Mouse (Mus musculus) natural killer cell, adult 2 months (primary cell): ENCODE results near the gene Filip1.

ENCODE experiments used
- DNase-seq, 2 experiments: peaks; one replicate each; pipeline ENCODE4 v3.0.0; 2022; ENCODE audit warnings: low spot score in 2 of 2

Gene Filip1

DNA sequence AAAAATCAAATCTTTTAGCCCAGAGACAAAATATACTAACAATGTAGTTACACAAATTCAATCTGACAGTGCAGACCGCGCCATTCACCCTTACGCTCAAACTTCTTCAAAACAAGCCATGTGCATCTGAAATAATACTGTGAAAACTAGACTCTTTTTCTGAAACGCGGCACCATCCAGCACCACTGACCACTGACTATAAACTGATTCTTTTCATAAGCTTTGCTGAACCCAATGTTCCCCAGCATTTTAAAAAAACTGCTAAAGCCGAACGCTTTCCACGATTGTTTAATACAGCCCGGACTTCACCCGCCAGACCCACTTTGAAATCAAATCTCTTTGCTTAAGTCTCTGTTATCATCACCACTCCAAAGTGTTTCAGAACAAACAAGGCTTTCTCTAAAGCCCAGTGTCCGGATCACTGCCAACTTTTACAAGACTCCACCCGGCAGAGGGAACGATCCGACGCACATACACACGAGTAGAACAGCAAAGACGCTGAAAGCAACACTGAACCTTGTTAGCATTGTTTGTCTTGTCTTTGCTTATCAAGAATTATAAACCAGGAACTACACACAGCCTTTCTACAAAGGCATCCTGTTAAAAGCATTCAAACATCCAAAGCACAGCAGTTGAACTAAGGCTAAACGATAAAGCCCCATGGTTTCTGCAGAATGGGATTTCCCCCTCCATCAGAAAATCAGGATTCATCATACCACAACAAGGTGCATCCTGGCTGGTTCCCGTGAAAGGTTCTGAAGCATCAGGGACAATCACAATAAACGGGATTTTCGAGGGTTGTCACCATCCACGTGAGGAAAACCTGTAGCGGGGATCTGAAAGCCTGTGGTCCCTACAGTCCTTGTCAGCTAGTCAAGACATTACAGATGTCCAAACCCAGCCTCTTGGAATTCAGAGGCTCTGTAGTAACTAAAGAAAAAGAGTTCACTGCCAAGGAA is 182.5 kb downstream of the Filip1 start:
- no peak for DNase-seq

DNA sequence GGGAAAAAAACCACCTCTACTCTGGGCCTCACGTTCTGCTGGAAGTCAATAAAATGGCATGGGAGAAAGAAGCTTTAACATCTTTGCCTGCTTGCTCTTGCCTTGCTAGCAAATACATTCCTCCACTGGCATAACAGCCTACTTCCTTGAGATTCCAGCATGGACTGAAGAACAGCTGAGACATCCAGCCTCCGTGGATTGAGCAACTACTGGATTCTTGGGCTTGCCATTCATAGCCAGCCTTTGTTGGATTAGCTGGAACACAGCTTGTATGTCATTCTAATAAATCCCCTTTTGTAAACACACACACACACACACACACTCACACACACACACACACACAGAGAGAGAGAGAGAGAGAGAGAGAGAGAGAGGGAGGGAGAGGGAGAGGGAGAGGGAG is 185.6 kb downstream of the Filip1 start:
- DNase-seq: no peak

- no peak for DNase-seq
These were observed 187.1 kb downstream of the Filip1 start for GRCm38 (mm10) chr9:79825526-79825925.

DNA sequence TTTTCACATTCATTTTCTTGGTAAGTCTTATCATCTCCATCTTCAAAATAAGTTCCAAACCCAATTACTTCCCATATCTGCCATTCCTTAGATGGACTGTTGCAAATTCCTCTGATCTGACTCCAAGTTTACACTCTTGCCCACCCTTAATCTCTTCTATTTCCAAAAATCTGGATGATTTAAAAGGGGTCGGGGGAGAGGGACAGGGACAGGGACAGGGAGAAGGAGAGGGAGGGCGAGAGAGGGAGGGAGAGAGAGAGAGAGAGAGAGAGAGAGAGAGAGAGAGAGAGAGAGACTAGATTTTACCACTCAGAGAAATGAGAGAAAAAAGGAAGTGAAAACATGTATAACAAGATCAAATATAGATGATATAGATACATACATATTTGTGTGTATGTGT is 188.8 kb downstream of the Filip1 start:
- DNase-seq: no peak

DNA sequence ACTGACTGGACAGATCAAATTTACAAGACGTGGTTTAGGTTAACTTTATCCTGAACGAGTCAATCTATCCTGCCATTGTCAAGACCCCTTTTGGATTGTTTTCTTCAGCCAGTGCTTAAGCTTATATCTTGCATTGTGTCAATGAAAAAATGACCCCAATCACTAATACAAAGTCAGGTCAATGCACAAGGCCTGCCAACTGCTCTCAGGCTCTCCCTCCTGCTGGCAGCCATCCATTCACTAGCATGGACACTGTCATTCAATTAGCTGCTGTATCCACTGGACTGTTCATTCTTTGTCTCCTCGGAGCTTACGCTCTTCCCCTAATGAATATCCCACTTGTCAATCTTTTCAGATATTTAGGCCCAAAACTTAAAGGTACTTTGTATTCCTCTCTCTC is 189.2 kb downstream of the Filip1 start:
- DNase-seq: no peak

- no peak for DNase-seq
These were observed 196.2 kb downstream of the Filip1 start for GRCm38 (mm10) chr9:79816464-79816863.

- peak in 1 of 2 experiments; percentile 12 for DNase-seq
These were observed 196.6 kb downstream of the Filip1 start for GRCm38 (mm10) chr9:79816013-79816412.

GRCm38 (mm10) chr9:79814592-79814991 is 198.1 kb downstream of the Filip1 start:
- no peak for DNase-seq

DNA sequence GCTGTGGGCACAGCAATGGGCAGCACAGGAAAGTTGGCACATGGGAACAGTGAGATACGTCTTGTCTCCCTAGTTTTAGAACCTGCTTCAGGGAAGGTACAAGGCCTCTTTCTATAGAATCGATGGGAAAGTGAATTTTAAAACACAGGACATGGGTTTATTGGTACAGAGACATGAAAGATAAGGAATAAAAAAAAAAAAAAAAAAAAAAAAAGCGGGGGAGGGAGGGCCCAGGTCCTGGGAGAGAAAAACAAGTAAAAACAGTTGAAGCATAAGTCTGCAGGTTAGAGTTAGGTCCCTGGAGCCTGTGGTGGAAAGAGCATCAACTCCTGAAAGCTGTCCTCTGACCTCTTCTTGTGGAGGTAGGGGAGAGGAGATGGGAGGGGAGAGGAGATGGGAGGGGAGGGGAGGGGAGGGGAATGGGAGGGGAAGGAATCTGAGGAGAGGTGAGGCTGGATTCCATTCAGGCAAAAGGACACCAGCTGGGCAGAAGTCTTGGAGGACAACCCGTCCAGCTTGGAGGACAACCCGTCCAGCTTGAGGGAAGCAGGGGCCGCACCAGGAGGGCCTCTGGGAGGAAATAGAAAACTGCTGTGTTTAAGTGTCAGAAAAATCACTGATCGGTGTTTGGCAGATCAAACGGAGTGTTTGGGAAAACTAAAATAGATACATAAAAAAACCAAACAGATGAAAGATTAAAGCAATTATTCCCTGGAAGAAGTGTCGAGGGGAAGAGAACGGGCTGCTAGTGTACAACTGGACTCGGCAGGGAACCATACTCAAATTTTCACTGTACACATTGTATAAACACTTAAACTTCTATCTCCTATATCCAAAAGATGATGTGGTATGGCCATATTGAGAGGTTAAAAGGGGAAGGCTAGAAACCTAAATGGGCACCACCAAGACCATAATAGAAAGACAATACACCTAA is 201.4 kb downstream of the Filip1 start:
- no peak for DNase-seq

GRCm38 (mm10) chr9:79810534-79810933 is 202.1 kb downstream of the Filip1 start:
- DNase-seq: peak; percentile 18 to 27

- DNase-seq: no peak
These were observed 203.2 kb downstream of the Filip1 start for GRCm38 (mm10) chr9:79809411-79809810.

GRCm38 (mm10) chr9:79807178-79807577 is 205.5 kb downstream of the Filip1 start:
- no peak for DNase-seq

DNA sequence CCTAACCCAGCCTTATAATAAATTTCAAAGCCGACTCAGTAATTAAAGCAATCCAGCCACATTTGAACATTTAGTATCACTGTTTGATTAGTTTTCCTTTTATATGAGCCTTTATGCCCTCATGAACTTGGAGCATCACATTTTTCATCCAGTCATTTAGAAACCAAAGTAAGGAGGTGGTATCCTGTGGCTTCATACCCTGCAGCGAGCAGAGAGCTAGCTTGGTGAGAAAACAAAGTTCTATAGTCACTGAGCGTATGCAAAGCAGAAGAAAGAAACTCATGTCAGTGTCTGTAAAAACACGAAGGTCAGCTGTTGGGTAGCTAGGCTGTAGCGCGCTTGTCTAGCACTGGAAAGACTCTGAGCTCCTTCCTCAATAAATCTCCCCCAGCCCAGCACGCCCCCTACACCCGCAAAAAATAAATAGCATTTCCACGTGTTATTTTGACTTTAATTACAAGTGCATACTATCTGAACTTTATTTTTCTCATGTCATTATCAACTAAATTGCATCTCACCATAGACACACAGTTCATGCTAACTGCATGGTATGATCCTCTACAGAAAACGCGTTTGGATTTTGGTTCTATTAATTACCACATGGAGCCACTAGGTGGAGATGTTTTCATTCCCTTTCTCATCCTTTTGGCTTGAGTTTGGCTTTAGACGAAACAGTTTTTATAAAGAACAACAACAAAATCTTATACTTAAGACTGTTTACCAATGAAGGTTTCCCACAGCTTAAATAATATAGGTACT is 206.2 kb downstream of the Filip1 start:
- DNase-seq: peak; percentile 13 to 14

- DNase-seq: no peak
These were observed 207.2 kb downstream of the Filip1 start for GRCm38 (mm10) chr9:79805426-79805825.

DNA sequence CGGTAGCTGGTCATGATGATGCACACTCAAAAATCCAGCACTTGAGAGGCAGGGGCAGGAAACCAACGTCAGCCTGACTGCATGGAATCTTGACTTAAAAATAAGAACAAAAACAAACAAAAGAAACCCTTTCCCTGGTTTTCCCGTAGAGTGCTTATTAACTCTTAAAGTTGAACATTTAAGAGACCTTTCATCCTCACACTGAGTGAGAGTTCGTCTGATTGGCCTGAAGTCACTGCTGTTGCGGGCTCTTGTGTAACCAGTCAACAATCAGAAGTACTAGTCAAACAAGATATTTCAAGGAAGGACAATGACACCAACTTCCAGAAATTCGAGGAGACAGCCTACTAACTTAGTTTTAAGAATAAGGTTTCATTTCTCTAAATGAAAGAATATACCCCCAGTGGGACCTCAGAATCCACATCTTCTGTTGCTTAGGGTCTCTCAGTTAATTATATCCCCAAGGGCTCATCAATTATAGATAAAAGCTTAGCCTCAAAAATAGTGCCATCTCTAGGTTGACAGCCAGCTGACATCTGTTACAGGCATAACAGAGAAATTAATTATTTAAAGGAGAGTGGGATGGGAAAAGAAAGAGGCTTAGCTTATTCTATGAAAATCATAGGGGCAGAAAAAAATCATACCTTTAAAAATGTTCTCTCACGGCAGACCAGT is 216.1 kb downstream of the Filip1 start:
- DNase-seq: no peak

GRCm38 (mm10) chr9:79795076-79795475 is 217.6 kb downstream of the Filip1 start:
- DNase-seq: peak in 1 of 2 experiments; percentile 7

- peak; percentile 91 to 92 for DNase-seq
These were observed 219.5 kb downstream of the Filip1 start, which contains the start of gene Tmem30a for GRCm38 (mm10) chr9:79792841-79793835. Tmem30a (minus strand) TSS chr9:79793507.

- no peak for DNase-seq
These were observed 226.9 kb downstream of the Filip1 start for GRCm38 (mm10) chr9:79785794-79786085.

DNA sequence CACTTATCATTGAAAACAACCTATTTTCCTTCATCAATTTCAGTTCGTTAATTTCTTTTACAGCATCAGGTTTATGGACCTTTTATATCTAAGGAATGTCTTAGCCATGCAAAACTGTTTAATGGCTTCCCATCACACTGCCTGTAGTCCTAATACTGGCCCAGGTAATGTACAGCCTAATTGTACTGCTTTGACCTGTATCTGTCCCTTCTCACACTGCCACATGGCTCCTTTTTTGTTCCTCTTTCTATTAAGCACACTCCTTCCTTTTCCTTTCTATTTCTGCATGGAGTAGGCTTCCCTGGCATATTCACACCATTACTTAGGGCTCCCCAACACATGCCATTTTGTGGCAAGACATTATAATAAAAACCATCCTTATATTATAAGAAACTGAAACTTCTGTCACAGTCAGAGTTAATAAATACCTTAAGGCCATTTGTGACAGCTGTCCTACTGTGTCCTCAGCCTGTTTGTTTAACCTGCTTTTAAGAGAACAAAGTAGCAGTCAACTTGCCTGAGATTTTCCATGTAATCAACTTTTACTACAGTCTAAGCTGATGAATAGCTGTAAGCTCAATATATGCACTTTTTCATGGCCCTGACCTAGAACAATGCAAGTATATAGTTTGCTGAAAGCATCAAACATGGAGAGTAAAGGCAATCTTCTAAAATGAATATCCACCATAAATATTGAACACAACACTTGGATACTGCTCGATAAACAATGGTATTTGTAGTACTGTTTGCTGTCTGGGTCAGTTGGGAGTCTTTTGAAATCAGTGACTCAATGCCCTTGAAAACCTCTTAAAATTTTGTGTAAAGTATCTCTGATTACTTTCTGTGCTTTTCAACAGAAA is 227.5 kb downstream of the Filip1 start:
- no peak for DNase-seq
